Mouse (Mus musculus) lung, embryonic 14.5 days (tissue): ENCODE measurements around the gene Arx. TPM values are rescaled to one million over a fixed set of nuclear protein-coding genes. Genes with fewer than 3 reads are reported as not detected.

Experiments
- ATAC-seq: fragments of 200-750 bp; cut with Nextera tagmentation; 2 replicates; pipeline ENCODE4 v1.8.0; 2017; ENCODE audit warnings: mild to moderate bottlenecking, moderate TSS enrichment, moderate library complexity; ENCODE audit not compliant: insufficient read depth
- DNase-seq: peaks from one replicate; pipeline ENCODE4 v3.0.0-alpha.2; 2015
- H3K27ac ChIP-seq: fragments of 300-500 bp; sonication (generic); 2 replicates; pipeline ENCODE4 v1.5.1; 2014; ENCODE audit warnings: low read depth, mild to moderate bottlenecking, moderate library complexity
- H3K27me3 ChIP-seq: fragments of 300-500 bp; sonication (generic); 2 replicates; pipeline ENCODE4 v1.6.1; 2014; ENCODE audit warnings: low read length, control low read depth; ENCODE audit not compliant: insufficient read depth
- H3K36me3 ChIP-seq: fragments of 300-500 bp; sonication (generic); 2 replicates; pipeline ENCODE4 v1.6.1; 2014; ENCODE audit warnings: control low read depth; ENCODE audit not compliant: insufficient read depth
- H3K4me1 ChIP-seq: fragments of 300-500 bp; sonication (generic); 2 replicates; pipeline ENCODE4 v1.6.1; 2014; ENCODE audit warnings: antibody characterized with exemption, control low read depth; ENCODE audit not compliant: insufficient read depth
- H3K4me2 ChIP-seq: fragments of 300-500 bp; sonication (generic); 2 replicates; pipeline ENCODE4 v1.6.1; 2014; ENCODE audit warnings: mild to moderate bottlenecking
- H3K4me3 ChIP-seq: fragments of 300-500 bp; sonication (generic); 2 replicates; pipeline ENCODE4 v1.5.1; 2014; ENCODE audit warnings: low read depth, low read length
- H3K9ac ChIP-seq: fragments of 300-500 bp; sonication (generic); 2 replicates; pipeline ENCODE4 v1.6.1; 2014
- H3K9me3 ChIP-seq: fragments of 300-500 bp; sonication (generic); 2 replicates; pipeline ENCODE4 v1.6.1; 2016; ENCODE audit warnings: low read depth, low read length, control low read depth
- CTCF ChIP-seq: IDR thresholded peaks from 2 replicates; pipeline ENCODE4 v1.5.1; 2016; ENCODE audit warnings: antibody characterized with exemption, low read depth
- WGBS: fragments of 180-500 bp; shearing (Covaris S2); extraction: QIAGEN DNeasy Blood & Tissue Kit; methylation state at CpG from one replicate; pipeline ENCODE4 v1.1.7; 2014; 5-methylcytosine and 5-hydroxymethylcytosine counted together
- polyA plus RNA-seq: library from polyadenylated mRNA; unstranded; fragments of >200 nt; fragmentation: Nextera tagmentation; extraction: Ambion mirVana; gene quantifications from 2 replicates; pipeline ENCODE4 v1.2.1, GENCODE M21; 2014

Arx gene
- polyA plus RNA-seq, 1 experiment from 2014 or later: not detected

DNA sequence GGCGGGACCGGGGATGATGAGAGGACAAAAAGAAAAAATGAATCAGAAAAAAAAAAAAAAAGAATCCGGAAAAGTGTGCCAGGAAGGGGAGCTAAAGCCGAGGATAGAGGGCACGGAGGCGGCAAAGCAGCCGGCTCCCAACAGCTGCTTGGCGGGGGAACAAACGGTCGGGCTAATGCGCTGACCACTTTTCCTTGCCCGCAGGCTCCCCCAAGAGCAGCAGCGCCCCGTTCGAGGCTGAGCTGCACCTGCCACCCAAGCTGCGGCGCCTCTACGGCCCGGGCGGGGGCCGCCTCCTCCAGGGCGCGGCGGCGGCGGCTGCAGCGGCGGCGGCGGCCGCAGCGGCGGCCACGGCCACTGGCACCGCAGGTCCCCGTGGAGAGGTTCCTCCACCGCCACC lies 2.1 kb downstream of the Arx start:
- peak overlapping the region; percentile 54 for H3K4me2 ChIP-seq
- DNase-seq (no peak), ATAC-seq (no peak)
- no peak for TF ChIP-seq CTCF
- no peaks in the 10 kb centered on the region for H3K4me1 ChIP-seq
- peak overlapping the region; percentile 27 for H3K4me3 ChIP-seq
- H3K9me3 ChIP-seq: no peaks in the 10 kb centered on the region
- H3K27me3 ChIP-seq: peaks cover 93% of the 10 kb centered on the region
- no peak overlapping the region for H3K27ac ChIP-seq
- WGBS: 14% methylated on average over 28 of the region's 37 CpGs
- H3K9ac ChIP-seq: no peak overlapping the region
- no peaks in the 10 kb centered on the region for H3K36me3 ChIP-seq

DNA sequence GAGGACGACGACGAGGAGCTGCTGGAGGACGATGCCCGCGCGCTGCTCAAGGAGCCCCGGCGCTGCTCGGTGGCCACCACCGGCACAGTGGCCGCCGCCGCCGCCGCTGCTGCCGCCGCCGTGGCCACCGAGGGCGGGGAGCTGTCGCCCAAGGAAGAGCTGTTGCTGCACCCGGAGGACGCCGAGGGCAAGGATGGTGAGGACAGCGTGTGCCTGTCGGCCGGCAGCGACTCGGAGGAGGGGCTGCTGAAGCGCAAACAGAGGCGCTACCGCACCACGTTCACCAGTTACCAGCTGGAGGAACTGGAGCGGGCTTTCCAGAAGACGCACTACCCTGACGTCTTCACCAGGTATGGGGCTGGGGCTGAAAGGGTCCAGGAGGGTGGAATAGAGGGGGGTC lies 2.8 kb downstream of the Arx start:
- no peak; the same call in 1 of the 2 replicates for ATAC-seq
- Histone ChIP-seq H3K4me3 (peak overlapping the region; percentile 27), H3K9me3 (no peaks in the 10 kb centered on the region), H3K4me2 (peak overlapping the region; percentile 54), H3K9ac (no peak overlapping the region), H3K27me3 (peaks cover 97% of the 10 kb centered on the region), H3K36me3 (no peaks in the 10 kb centered on the region), H3K27ac (no peak overlapping the region), H3K4me1 (no peaks in the 10 kb centered on the region)
- DNase-seq: no peak
- TF ChIP-seq CTCF: no peak
- WGBS: 10% methylated on average over 14 of the region's 37 CpGs

DNA sequence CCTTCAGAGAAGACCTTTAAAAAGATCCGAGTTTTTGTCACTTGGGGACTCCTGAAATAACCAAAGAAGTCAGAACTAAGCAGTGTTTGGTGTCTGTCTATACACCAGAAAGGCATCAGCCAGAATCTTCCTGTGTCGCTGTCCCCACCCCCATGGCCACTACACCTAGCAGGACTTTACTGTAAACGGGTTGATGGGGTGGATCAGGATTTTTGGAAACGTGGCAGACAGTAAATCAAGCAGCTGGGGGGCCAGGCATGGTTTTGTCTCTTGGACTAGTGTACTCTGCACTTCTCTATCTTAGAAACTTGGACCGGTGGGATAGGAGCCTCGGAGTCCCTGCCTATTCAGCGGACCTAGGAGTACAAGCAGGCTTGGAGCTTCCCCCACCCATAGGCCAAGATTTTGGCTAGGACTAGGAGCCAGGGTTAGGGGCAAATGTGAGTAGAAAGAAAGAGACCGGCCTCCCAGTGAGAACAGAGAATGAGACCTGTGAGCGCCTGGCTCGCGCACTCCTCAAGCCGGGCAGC lies 3.7 kb downstream of the Arx start:
- ATAC-seq (no peak), DNase-seq (no peak)
- TF ChIP-seq CTCF: no peak
- no peaks in the 10 kb centered on the region for H3K9me3 ChIP-seq
- H3K4me2 ChIP-seq: no peak overlapping the region
- H3K36me3 ChIP-seq: no peaks in the 10 kb centered on the region
- peaks cover 98% of the 10 kb centered on the region for H3K27me3 ChIP-seq
- no peaks in the 10 kb centered on the region for H3K4me1 ChIP-seq
- no peak overlapping the region for H3K27ac ChIP-seq
- H3K9ac ChIP-seq: no peak overlapping the region
- WGBS: 10% methylated on average over 12 of the region's 12 CpGs
- H3K4me3 ChIP-seq: no peak overlapping the region

DNA sequence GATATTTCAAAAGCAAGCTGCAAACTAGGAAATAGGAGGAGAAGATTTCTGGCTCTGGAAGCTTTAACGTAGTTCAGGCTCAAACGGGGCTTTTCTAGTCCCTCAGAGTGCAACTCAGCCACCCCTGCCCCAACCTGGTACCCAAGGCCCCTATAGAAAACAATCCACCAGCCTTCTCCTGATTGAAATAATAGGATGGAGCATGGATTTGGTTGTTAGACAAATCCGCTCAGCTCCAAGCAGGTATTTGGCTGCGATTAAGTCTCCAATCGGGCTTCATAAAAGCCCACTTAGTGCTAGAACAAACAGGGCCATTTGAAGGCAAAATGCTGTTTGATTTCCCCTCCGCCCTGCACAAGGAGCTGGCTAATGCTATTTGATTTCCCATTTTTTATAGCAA lies 5.8 kb downstream of the Arx start:
- Histone ChIP-seq H3K27ac (no peak overlapping the region), H3K9me3 (no peaks in the 10 kb centered on the region), H3K36me3 (no peaks in the 10 kb centered on the region), H3K9ac (no peak overlapping the region), H3K27me3 (peaks cover 98% of the 10 kb centered on the region), H3K4me3 (no peak overlapping the region), H3K4me2 (no peak overlapping the region), H3K4me1 (no peaks in the 10 kb centered on the region)
- DNase-seq (no peak), ATAC-seq (no peak)
- 12% methylated on average over 6 of the region's 6 CpGs for WGBS
- no peak for TF ChIP-seq CTCF

DNA sequence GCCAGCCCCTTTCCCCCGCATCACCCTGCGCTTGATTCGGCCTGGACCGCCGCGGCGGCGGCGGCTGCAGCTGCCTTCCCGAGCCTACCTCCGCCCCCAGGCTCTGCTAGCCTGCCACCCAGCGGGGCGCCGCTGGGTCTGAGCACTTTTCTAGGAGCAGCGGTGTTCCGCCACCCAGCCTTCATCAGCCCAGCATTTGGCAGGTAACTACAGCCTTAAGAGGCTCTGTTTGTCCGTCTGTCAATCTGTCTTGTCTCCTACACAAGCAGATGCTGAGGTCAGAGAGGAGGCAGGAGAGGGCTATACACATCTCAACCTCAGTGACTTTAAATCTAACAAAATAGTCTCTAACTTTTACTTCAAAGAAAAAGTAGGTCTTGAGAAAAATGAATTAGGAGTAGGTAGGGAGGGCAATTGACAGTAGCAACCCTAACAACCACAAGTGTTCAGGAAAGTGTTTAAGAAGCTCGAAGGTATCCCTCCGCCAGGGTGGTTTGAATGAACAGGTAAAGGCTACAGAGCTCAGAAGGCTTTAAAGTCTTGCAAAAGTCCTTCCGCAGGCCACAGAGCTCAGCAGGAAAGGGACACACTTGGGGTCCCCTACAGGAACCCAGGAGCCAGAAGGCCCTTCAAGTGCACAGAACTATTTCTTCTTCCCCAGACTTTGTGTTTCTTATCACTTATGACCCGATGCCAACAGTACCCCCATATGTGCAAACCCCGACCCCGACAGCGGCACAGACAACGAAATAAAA lies 8.7 kb downstream of the Arx start:
- Histone ChIP-seq H3K9me3 (no peaks in the 10 kb centered on the region), H3K9ac (no peak overlapping the region), H3K4me2 (no peak overlapping the region), H3K27ac (no peak overlapping the region), H3K36me3 (no peaks in the 10 kb centered on the region), H3K27me3 (peaks cover 93% of the 10 kb centered on the region), H3K4me3 (no peak overlapping the region), H3K4me1 (no peaks in the 10 kb centered on the region)
- DNase-seq (no peak), ATAC-seq (no peak)
- 9% methylated on average over 21 of the region's 25 CpGs for WGBS
- no peak for TF ChIP-seq CTCF

DNA sequence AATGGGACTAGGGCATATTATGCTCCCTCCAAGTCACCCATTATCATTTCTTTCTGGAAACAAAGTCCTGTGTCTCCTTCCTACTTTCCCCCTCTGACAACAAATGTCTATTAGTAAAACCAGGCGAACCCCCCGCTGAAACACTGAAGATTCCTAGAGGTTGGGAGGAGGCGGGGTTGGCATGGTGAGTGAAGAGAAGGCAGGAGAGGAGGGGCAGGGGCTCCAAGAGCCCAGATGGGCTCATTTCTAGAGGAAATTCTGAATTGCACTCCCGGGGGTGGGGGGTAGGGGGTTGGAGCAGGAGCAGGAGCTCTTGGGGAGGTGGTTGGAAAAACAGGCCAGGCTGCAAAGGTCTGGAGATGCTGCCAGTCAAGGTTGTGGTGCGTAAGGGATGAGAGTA lies 9.6 kb downstream of the Arx start:
- Histone ChIP-seq H3K36me3 (no peaks in the 10 kb centered on the region), H3K9me3 (no peaks in the 10 kb centered on the region), H3K27ac (no peak overlapping the region), H3K4me2 (no peak overlapping the region), H3K9ac (no peak overlapping the region), H3K4me1 (no peaks in the 10 kb centered on the region), H3K27me3 (peaks cover 92% of the 10 kb centered on the region), H3K4me3 (no peak overlapping the region)
- WGBS: 11% methylated on average over 5 of the region's 5 CpGs
- no peak for DNase-seq
- ATAC-seq: no peak
- TF ChIP-seq CTCF: no peak

DNA sequence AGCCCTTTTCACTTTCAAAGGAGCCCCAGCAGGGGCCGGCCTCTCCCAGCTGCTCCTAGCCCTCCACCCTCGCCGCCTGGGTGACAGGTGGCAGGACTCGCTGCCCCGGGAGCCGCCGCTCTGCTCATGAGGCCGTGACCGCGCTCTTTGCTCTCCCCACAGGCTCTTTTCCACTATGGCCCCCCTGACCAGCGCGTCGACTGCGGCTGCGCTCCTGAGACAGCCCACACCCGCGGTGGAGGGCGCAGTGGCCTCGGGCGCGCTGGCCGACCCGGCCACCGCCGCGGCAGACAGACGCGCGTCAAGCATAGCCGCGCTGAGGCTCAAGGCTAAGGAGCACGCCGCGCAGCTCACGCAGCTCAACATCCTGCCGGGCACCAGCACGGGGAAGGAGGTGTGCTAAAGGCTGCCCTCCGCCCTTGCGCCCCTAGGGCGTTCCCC lies 10.8 kb downstream of the Arx start:
- 16% methylated on average over 38 of the region's 40 CpGs for WGBS
- H3K4me1 ChIP-seq: no peaks in the 10 kb centered on the region
- H3K9me3 ChIP-seq: no peaks in the 10 kb centered on the region
- peaks cover 91% of the 10 kb centered on the region for H3K27me3 ChIP-seq
- no peak for DNase-seq
- no peak overlapping the region for H3K9ac ChIP-seq
- TF ChIP-seq CTCF: no peak
- H3K4me3 ChIP-seq: peak overlapping the region; percentile 22
- H3K4me2 ChIP-seq: peak overlapping the region; percentile 47
- 0 out of 2 replicates have a peak, but pooled peaks have one; percentile 50 for ATAC-seq
- no peak overlapping the region for H3K27ac ChIP-seq
- H3K36me3 ChIP-seq: no peaks in the 10 kb centered on the region
